Mouse (Mus musculus) gonadal fat pad, adult 2 months (tissue): ENCODE data around the gene Nsmf. TPM values are rescaled to one million over a fixed set of nuclear protein-coding genes. Genes with fewer than 3 reads are reported as not detected.

Experiments
- DNase-seq: peaks from one replicate; pipeline ENCODE4 v3.0.0-alpha.2; 2012; ENCODE audit warnings: low read depth
- polyA plus RNA-seq: library from polyadenylated mRNA; depleted of rRNA; stranded (reverse); fragments of >200 nt; gene quantifications from 2 replicates; pipeline ENCODE4 v1.2.3, GENCODE M21; 2012; rRNA removed

Nsmf gene
- 272 and 279 TPM in 2 replicates for polyA plus RNA-seq

- no peak for DNase-seq
Observed at GRCm38 (mm10) chr2:25054221-25055067, at the start of gene Nsmf. Nsmf (plus strand) TSS chr2:25054355.

GRCm38 (mm10) chr2:25006767-25007166 lies 47.4 kb upstream of the Nsmf start:
- DNase-seq: no peak

- no peak for DNase-seq
Observed at GRCm38 (mm10) chr2:25008250-25008649, 45.9 kb upstream of the Nsmf start.

GRCm38 (mm10) chr2:25022678-25023077 lies 31.5 kb upstream of the Nsmf start:
- no peak for DNase-seq

GRCm38 (mm10) chr2:25025109-25025508 lies 29.0 kb upstream of the Nsmf start:
- no peak for DNase-seq

- no peak for DNase-seq
Observed at GRCm38 (mm10) chr2:25034994-25035393, 19.2 kb upstream of the Nsmf start.

- no peak for DNase-seq
Observed at GRCm38 (mm10) chr2:25040089-25040488, 14.1 kb upstream of the Nsmf start.

- no peak for DNase-seq
Observed at GRCm38 (mm10) chr2:25050921-25051320, 3.2 kb upstream of the Nsmf start.

GRCm38 (mm10) chr2:25051450-25051849 lies 2.7 kb upstream of the Nsmf start:
- DNase-seq: no peak

GRCm38 (mm10) chr2:25053101-25053500 lies 1.1 kb upstream of the Nsmf start:
- DNase-seq: no peak

GRCm38 (mm10) chr2:25055068-25055405 lies 882 bp downstream of the Nsmf start:
- DNase-seq: no peak

GRCm38 (mm10) chr2:25055409-25056155 lies 1.4 kb downstream of the Nsmf start:
- DNase-seq: no peak

GRCm38 (mm10) chr2:25058926-25059325 lies 4.8 kb downstream of the Nsmf start:
- no peak for DNase-seq

- no peak for DNase-seq
Observed at GRCm38 (mm10) chr2:25063523-25063922, 9.4 kb downstream of the Nsmf start.

GRCm38 (mm10) chr2:25064285-25064684 lies 10.1 kb downstream of the Nsmf start:
- DNase-seq: no peak

GRCm38 (mm10) chr2:25065537-25065936 lies 11.4 kb downstream of the Nsmf start:
- DNase-seq: no peak

GRCm38 (mm10) chr2:25066552-25066951 lies 12.4 kb downstream of the Nsmf start:
- no peak for DNase-seq

GRCm38 (mm10) chr2:25069537-25069936 lies 15.4 kb downstream of the Nsmf start:
- no peak for DNase-seq

- DNase-seq: no peak
Observed at GRCm38 (mm10) chr2:25072398-25072797, 18.2 kb downstream of the Nsmf start.

GRCm38 (mm10) chr2:25075506-25075905 lies 21.4 kb downstream of the Nsmf start:
- DNase-seq: no peak

- no peak for DNase-seq
Observed at GRCm38 (mm10) chr2:25078967-25079366, 24.8 kb downstream of the Nsmf start.

- DNase-seq: no peak
Observed at GRCm38 (mm10) chr2:25080076-25080475, 25.9 kb downstream of the Nsmf start, which contains the start of gene Entpd8. Entpd8 (plus strand) TSS chr2:25080304.

GRCm38 (mm10) chr2:25083697-25084096 lies 29.5 kb downstream of the Nsmf start:
- no peak for DNase-seq
